Mouse (Mus musculus) left cerebral cortex, postnatal 10 days (tissue): ENCODE measurements around the gene Taok2. TPM values are rescaled to one million over a fixed set of nuclear protein-coding genes. Genes with fewer than 3 reads are reported as not detected.
A peak's percentile ranks its signal among the peaks of the same experiment; 100 is the strongest.

Experiments used
- DNase-seq, 2 experiments: peaks; one replicate each; pipeline ENCODE4 v3.0.0; 2021 to 2022; ENCODE audit warnings: low spot score in 2 of 2, mixed read lengths in 1 of 2; ENCODE audit errors: extremely low spot score in 1 of 2
- intact Hi-C: fragments of 180-260 bp; cut with DNase I; formaldehyde crosslinking; loops from one replicate; pipeline ENCODE4 v1.15.1; 2025
- total RNA-seq, 2 experiments: library from RNA; stranded (reverse); gene quantifications; 2 replicates each; pipeline ENCODE4 v1.2.3; 2021

Taok2 gene
- total RNA-seq, 2 experiments from 2014 or later = 161 to 168 TPM

GRCm38 (mm10) chr7:126847421-126848398 is 36.8 kb downstream of the Taok2 start:
- intact Hi-C loops = no loop called here
- peak in 1 of 2 experiments; percentile 74 for DNase-seq

- no peak for DNase-seq
- intact Hi-C loops = no loop called here
Measured at GRCm38 (mm10) chr7:126847116-126847420, 37.4 kb downstream of the Taok2 start, which contains the start of gene Doc2a. Gene Doc2a, plus strand, starts transcription at chr7:126847416.

- intact Hi-C loops = no loop called here
- DNase-seq = no peak
Measured at GRCm38 (mm10) chr7:126845516-126845915, 39.0 kb downstream of the Taok2 start.

- peak in 1 of 2 experiments; percentile 43 for DNase-seq
- intact Hi-C loops = no loop called here
Measured at GRCm38 (mm10) chr7:126843276-126843675, 41.2 kb downstream of the Taok2 start.

- intact Hi-C loops = loop anchor here (2.0 kb wide), 1 partner anchor 272 kb away; no protein-coding TSS in a partner anchor
- no peak for DNase-seq
Measured at GRCm38 (mm10) chr7:126833294-126833693, 51.2 kb downstream of the Taok2 start.

GRCm38 (mm10) chr7:126832036-126832598 is 52.4 kb downstream of the Taok2 start:
- intact Hi-C loops = loop anchor here (2.0 kb wide), 1 partner anchor 273 kb away; no protein-coding TSS in a partner anchor
- peak; percentile 73 to 81 for DNase-seq

- no peak for DNase-seq
- intact Hi-C loops = loop anchor here (2.0 kb wide), 1 partner anchor 279 kb away; no protein-coding TSS in a partner anchor
Measured at GRCm38 (mm10) chr7:126831539-126831938, 53.0 kb downstream of the Taok2 start, which contains the start of gene 4930451I11Rik. Gene 4930451I11Rik, minus strand, starts transcription at chr7:126831639.

- DNase-seq = no peak
- intact Hi-C loops = no loop called here
Measured at GRCm38 (mm10) chr7:126825952-126826351, 58.6 kb downstream of the Taok2 start.

- intact Hi-C loops = no loop called here
- peak in 1 of 2 experiments; percentile 48 for DNase-seq
Measured at GRCm38 (mm10) chr7:126825403-126825802, 59.1 kb downstream of the Taok2 start.

GRCm38 (mm10) chr7:126823940-126824339 is 60.6 kb downstream of the Taok2 start:
- intact Hi-C loops = loop anchor here (2.0 kb wide), 1 partner anchor 37 kb away; the partner anchor contains the start of gene Hirip3
- DNase-seq = no peak

- peak in 1 of 2 experiments; percentile 70 for DNase-seq
Measured at GRCm38 (mm10) chr7:126823202-126823711, 61.2 kb downstream of the Taok2 start.

GRCm38 (mm10) chr7:126822741-126823140 is 61.8 kb downstream of the Taok2 start:
- intact Hi-C loops = loop anchor here (2.0 kb wide), 1 partner anchor 38 kb away; the partner anchor contains the start of gene Hirip3
- DNase-seq = peak in 1 of 2 experiments; percentile 49

More at GRCm38 (mm10) chr7:126823202-126823711, 61.2 kb downstream of the Taok2 start:
- intact Hi-C loops = loop anchor here (2.0 kb wide), 1 partner anchor 38 kb away; the partner anchor contains the start of gene Hirip3

- peak; percentile 67 to 82 for DNase-seq
- intact Hi-C loops = loop anchor here (2.0 kb wide), 1 partner anchor 39 kb away; the partner anchor contains the start of gene Hirip3
Measured at GRCm38 (mm10) chr7:126821835-126822511, 62.5 kb downstream of the Taok2 start.

GRCm38 (mm10) chr7:126818818-126819217 is 65.7 kb downstream of the Taok2 start:
- intact Hi-C loops = no loop called here
- DNase-seq = no peak

GRCm38 (mm10) chr7:126817595-126817994 is 66.9 kb downstream of the Taok2 start:
- intact Hi-C loops = no loop called here
- no peak for DNase-seq

- intact Hi-C loops = no loop called here
- no peak for DNase-seq
Measured at GRCm38 (mm10) chr7:126816494-126816893, 68.0 kb downstream of the Taok2 start.

- no peak for DNase-seq
- intact Hi-C loops = no loop called here
Measured at GRCm38 (mm10) chr7:126815726-126816222, 68.7 kb downstream of the Taok2 start.
